Mouse (Mus musculus): ENCODE results near the gene Adam15. TPM values are rescaled to one million over a fixed set of nuclear protein-coding genes. Genes with fewer than 3 reads are reported as not detected.

Gene Adam15
- polyA plus RNA-seq, 1 experiment from 2014 or later, result 33.9 TPM

- Histone ChIP-seq H3K36me3 (ENCODE audit: control insufficient read depth, insufficient read depth) (no peaks in the 10 kb centered on the region), H3K4me1 (replicated peaks; ENCODE audit: control insufficient read depth, insufficient read depth, low read length) (peaks cover 10% of the 10 kb centered on the region), H3K27me3 (replicated peaks; ENCODE audit: control insufficient read depth, insufficient read depth, low read length) (no peaks in the 10 kb centered on the region), H3K4me3 (ENCODE audit: low read depth, low read length) (no peak overlapping the region), H3K9me3 (ENCODE audit: control insufficient read depth) (no peaks in the 10 kb centered on the region), H3K27ac (ENCODE audit: low read depth, low read length) (0 out of 2 replicates have a peak overlapping the region, but pooled peaks have one; percentile 7), H3K4me2 (replicated peaks; ENCODE audit: low read depth) (no peak overlapping the region), H3K9ac (ENCODE audit: low read depth, low read length) (no peak overlapping the region)
- 63% methylated on average over 8 of the region's 8 CpGs for WGBS
- ATAC-seq, result no peak
- TF ChIP-seq CTCF (IDR thresholded peaks at IDR 0.05; ENCODE audit: low read depth), result no peak
Observed at GRCm38 (mm10) chr3:89295685-89296230, 54.0 kb downstream of the Adam15 start.

- Histone ChIP-seq H3K9me3 (ENCODE audit: control insufficient read depth) (no peaks in the 10 kb centered on the region), H3K9ac (ENCODE audit: low read depth, low read length) (no peak overlapping the region), H3K27ac (ENCODE audit: low read depth, low read length) (peak overlapping the region; percentile 88), H3K4me3 (ENCODE audit: low read depth, low read length) (no peak overlapping the region), H3K27me3 (replicated peaks; ENCODE audit: control insufficient read depth, insufficient read depth, low read length) (no peaks in the 10 kb centered on the region), H3K36me3 (ENCODE audit: control insufficient read depth, insufficient read depth) (no peaks in the 10 kb centered on the region), H3K4me1 (replicated peaks; ENCODE audit: control insufficient read depth, insufficient read depth, low read length) (peaks cover 7% of the 10 kb centered on the region), H3K4me2 (replicated peaks; ENCODE audit: low read depth) (no peak overlapping the region)
- no peak for TF ChIP-seq CTCF (IDR thresholded peaks at IDR 0.05; ENCODE audit: low read depth)
- WGBS, result 52% methylated on average over 5 of the region's 5 CpGs
- ATAC-seq, result peak; percentile 44
Observed at GRCm38 (mm10) chr3:89294195-89294594, 55.6 kb downstream of the Adam15 start.

GRCm38 (mm10) chr3:89293247-89293918 lies 56.4 kb downstream of the Adam15 start:
- TF ChIP-seq CTCF (IDR thresholded peaks at IDR 0.05; ENCODE audit: low read depth), result no peak
- Histone ChIP-seq H3K4me3 (ENCODE audit: low read depth, low read length) (no peak overlapping the region), H3K4me1 (replicated peaks; ENCODE audit: control insufficient read depth, insufficient read depth, low read length) (peaks cover 2% of the 10 kb centered on the region), H3K27me3 (replicated peaks; ENCODE audit: control insufficient read depth, insufficient read depth, low read length) (no peaks in the 10 kb centered on the region), H3K36me3 (ENCODE audit: control insufficient read depth, insufficient read depth) (no peaks in the 10 kb centered on the region), H3K27ac (ENCODE audit: low read depth, low read length) (peak overlapping the region; percentile 88), H3K9me3 (ENCODE audit: control insufficient read depth) (no peaks in the 10 kb centered on the region), H3K9ac (ENCODE audit: low read depth, low read length) (no peak overlapping the region), H3K4me2 (replicated peaks; ENCODE audit: low read depth) (no peak overlapping the region)
- ATAC-seq, result peak; percentile 90
- 48% methylated on average over 11 of the region's 11 CpGs for whole genome bisulfite sequencing

GRCm38 (mm10) chr3:89292303-89292702 lies 57.5 kb downstream of the Adam15 start:
- H3K9ac ChIP-seq (ENCODE audit: low read depth, low read length), result no peak overlapping the region
- WGBS, result 79% methylated on average over 5 of the region's 5 CpGs
- no peak for TF ChIP-seq CTCF (IDR thresholded peaks at IDR 0.05; ENCODE audit: low read depth)
- no peaks in the 10 kb centered on the region for H3K9me3 ChIP-seq (ENCODE audit: control insufficient read depth)
- H3K4me2 ChIP-seq (replicated peaks; ENCODE audit: low read depth), result no peak overlapping the region
- H3K4me3 ChIP-seq (ENCODE audit: low read depth, low read length), result no peak overlapping the region
- H3K36me3 ChIP-seq (ENCODE audit: control insufficient read depth, insufficient read depth), result no peaks in the 10 kb centered on the region
- H3K27me3 ChIP-seq (replicated peaks; ENCODE audit: control insufficient read depth, insufficient read depth, low read length), result no peaks in the 10 kb centered on the region
- peak overlapping the region; percentile 88 for H3K27ac ChIP-seq (ENCODE audit: low read depth, low read length)
- ATAC-seq, result no peak
- peaks cover 2% of the 10 kb centered on the region for H3K4me1 ChIP-seq (replicated peaks; ENCODE audit: control insufficient read depth, insufficient read depth, low read length)

- WGBS, result 44% methylated on average over 10 of the region's 10 CpGs
- no peak overlapping the region for H3K4me2 ChIP-seq (replicated peaks; ENCODE audit: low read depth)
- no peak overlapping the region for H3K4me3 ChIP-seq (ENCODE audit: low read depth, low read length)
- H3K9ac ChIP-seq (ENCODE audit: low read depth, low read length), result no peak overlapping the region
- H3K27ac ChIP-seq (ENCODE audit: low read depth, low read length), result 0 out of 2 replicates have a peak overlapping the region, but pooled peaks have one; percentile 88
- no peaks in the 10 kb centered on the region for H3K9me3 ChIP-seq (ENCODE audit: control insufficient read depth)
- no peak for TF ChIP-seq CTCF (IDR thresholded peaks at IDR 0.05; ENCODE audit: low read depth)
- no peaks in the 10 kb centered on the region for H3K36me3 ChIP-seq (ENCODE audit: control insufficient read depth, insufficient read depth)
- peaks cover 2% of the 10 kb centered on the region for H3K4me1 ChIP-seq (replicated peaks; ENCODE audit: control insufficient read depth, insufficient read depth, low read length)
- no peaks in the 10 kb centered on the region for H3K27me3 ChIP-seq (replicated peaks; ENCODE audit: control insufficient read depth, insufficient read depth, low read length)
- ATAC-seq, result no peak
Observed at GRCm38 (mm10) chr3:89291874-89292273, 57.9 kb downstream of the Adam15 start.

Other genes starting within 250 kb of the Adam15 start
- gene Gm43738, start 248.9 kb downstream of the Adam15 start, polyA plus RNA-seq (2015; fragmentation: Nextera tagmentation; extraction: Ambion mirVana), result not detected in 2 replicates
- gene Fdps, start 248.0 kb downstream of the Adam15 start, polyA plus RNA-seq (2015; fragmentation: Nextera tagmentation; extraction: Ambion mirVana), result 138 and 154 TPM in 2 replicates
- 91.8 and 103 TPM in 2 replicates for gene Pklr, start 213.9 kb downstream of the Adam15 start, polyA plus RNA-seq (2015; fragmentation: Nextera tagmentation; extraction: Ambion mirVana)
- gene Hcn3, start 189.8 kb downstream of the Adam15 start, polyA plus RNA-seq (2015; fragmentation: Nextera tagmentation; extraction: Ambion mirVana), result 1.1 TPM in 2 replicates
- gene Clk2, start 185.2 kb downstream of the Adam15 start, polyA plus RNA-seq (2015; fragmentation: Nextera tagmentation; extraction: Ambion mirVana), result 8.5 and 8.6 TPM in 2 replicates
- gene Scamp3, start 172.5 kb downstream of the Adam15 start, polyA plus RNA-seq (2015; fragmentation: Nextera tagmentation; extraction: Ambion mirVana), result 80.5 and 86.3 TPM in 2 replicates
- gene Fam189b, start 166.9 kb downstream of the Adam15 start, polyA plus RNA-seq (2015; fragmentation: Nextera tagmentation; extraction: Ambion mirVana), result 4.9 and 5.9 TPM in 2 replicates
- 140 TPM in 2 replicates for gene Gba, start 147.1 kb downstream of the Adam15 start, polyA plus RNA-seq (2015; fragmentation: Nextera tagmentation; extraction: Ambion mirVana)
- gene Thbs3, start 134.8 kb downstream of the Adam15 start, polyA plus RNA-seq (2015; fragmentation: Nextera tagmentation; extraction: Ambion mirVana), result 15.2 and 17.2 TPM in 2 replicates
- 140 and 145 TPM in 2 replicates for gene Mtx1, start 122.9 kb downstream of the Adam15 start, polyA plus RNA-seq (2015; fragmentation: Nextera tagmentation; extraction: Ambion mirVana)
- gene Muc1, start 120.9 kb downstream of the Adam15 start, polyA plus RNA-seq (2015; fragmentation: Nextera tagmentation; extraction: Ambion mirVana), result 3.5 and 6.7 TPM in 2 replicates
- gene Krtcap2, start 104.0 kb downstream of the Adam15 start, polyA plus RNA-seq (2015; fragmentation: Nextera tagmentation; extraction: Ambion mirVana), result 273 and 281 TPM in 2 replicates
- gene Trim46, start 103.7 kb downstream of the Adam15 start, polyA plus RNA-seq (2015; fragmentation: Nextera tagmentation; extraction: Ambion mirVana), result 1.2 and 1.3 TPM in 2 replicates
- gene Dpm3, start 90.6 kb downstream of the Adam15 start, polyA plus RNA-seq (2015; fragmentation: Nextera tagmentation; extraction: Ambion mirVana), result 120 and 128 TPM in 2 replicates
- 57.4 and 61.8 TPM in 2 replicates for gene Slc50a1, start 79.4 kb downstream of the Adam15 start, polyA plus RNA-seq (2015; fragmentation: Nextera tagmentation; extraction: Ambion mirVana)
- gene Efna1, start 68.9 kb downstream of the Adam15 start, polyA plus RNA-seq (2015; fragmentation: Nextera tagmentation; extraction: Ambion mirVana), result 50.7 and 69.8 TPM in 2 replicates
- gene Efna3, start 27.0 kb downstream of the Adam15 start, polyA plus RNA-seq (2015; fragmentation: Nextera tagmentation; extraction: Ambion mirVana), result 1.4 and 1.6 TPM in 2 replicates
- 5.1 and 5.3 TPM in 2 replicates for gene Efna4, start 12.0 kb downstream of the Adam15 start, polyA plus RNA-seq (2015; fragmentation: Nextera tagmentation; extraction: Ambion mirVana)
- gene Dcst2, start 12.0 kb upstream of the Adam15 start, polyA plus RNA-seq (2015; fragmentation: Nextera tagmentation; extraction: Ambion mirVana), result 10.0 and 11.5 TPM in 2 replicates
- gene Dcst1, start 15.3 kb upstream of the Adam15 start, polyA plus RNA-seq (2015; fragmentation: Nextera tagmentation; extraction: Ambion mirVana), result 23.5 and 26.7 TPM in 2 replicates
- 14.3 and 20.8 TPM in 2 replicates for gene Zbtb7b, start 44.8 kb upstream of the Adam15 start, polyA plus RNA-seq (2015; fragmentation: Nextera tagmentation; extraction: Ambion mirVana)
- gene Lenep, start 52.8 kb upstream of the Adam15 start, polyA plus RNA-seq (2015; fragmentation: Nextera tagmentation; extraction: Ambion mirVana), result not detected in 2 replicates
- gene Flad1, start 61.9 kb upstream of the Adam15 start, polyA plus RNA-seq (2015; fragmentation: Nextera tagmentation; extraction: Ambion mirVana), result 29.2 and 32.1 TPM in 2 replicates
- 106 and 118 TPM in 2 replicates for gene Cks1b, start 68.4 kb upstream of the Adam15 start, polyA plus RNA-seq (2015; fragmentation: Nextera tagmentation; extraction: Ambion mirVana)
- 43.4 and 48.6 TPM in 2 replicates for gene Shc1, start 68.4 kb upstream of the Adam15 start, polyA plus RNA-seq (2015; fragmentation: Nextera tagmentation; extraction: Ambion mirVana)
- 17.1 and 17.5 TPM in 2 replicates for gene Pygo2, start 80.2 kb upstream of the Adam15 start, polyA plus RNA-seq (2015; fragmentation: Nextera tagmentation; extraction: Ambion mirVana)
- 52.2 and 55.8 TPM in 2 replicates for gene Pbxip1, start 86.7 kb upstream of the Adam15 start, polyA plus RNA-seq (2015; fragmentation: Nextera tagmentation; extraction: Ambion mirVana)
- gene Pmvk, start 104.5 kb upstream of the Adam15 start, polyA plus RNA-seq (2015; fragmentation: Nextera tagmentation; extraction: Ambion mirVana), result 27.7 and 28.4 TPM in 2 replicates
- 4.6 TPM in 2 replicates for gene Kcnn3, start 170.2 kb upstream of the Adam15 start, polyA plus RNA-seq (2015; fragmentation: Nextera tagmentation; extraction: Ambion mirVana)